Mouse (Mus musculus) lung, postnatal 0 days (tissue): ENCODE measurements around the gene Cacna1g. TPM values are rescaled to one million over a fixed set of nuclear protein-coding genes. Genes with fewer than 3 reads are reported as not detected.

Experiments
- ATAC-seq: fragments of 200-750 bp; cut with Nextera tagmentation; 2 replicates; pipeline ENCODE4 v1.8.0; 2017; ENCODE audit warnings: moderate library complexity
- DNase-seq: peaks from one replicate; pipeline ENCODE4 v3.0.0-alpha.2; 2016; ENCODE audit warnings: low spot score
- H3K27ac ChIP-seq: fragments of 300-500 bp; sonication (generic); 2 replicates; pipeline ENCODE4 v1.5.1; 2014; ENCODE audit warnings: antibody characterized with exemption, mild to moderate bottlenecking, low read length, mixed read lengths
- H3K27me3 ChIP-seq: fragments of 300-500 bp; sonication (generic); replicated peaks from 2 replicates; pipeline ENCODE4 v1.6.1; 2014; ENCODE audit warnings: low read length, mixed read lengths; ENCODE audit not compliant: insufficient read depth
- H3K36me3 ChIP-seq: fragments of 300-500 bp; sonication (generic); 2 replicates; pipeline ENCODE4 v1.6.1; 2014; ENCODE audit warnings: low read length, mixed read lengths; ENCODE audit not compliant: insufficient read depth
- H3K4me1 ChIP-seq: fragments of 300-500 bp; sonication (generic); 2 replicates; pipeline ENCODE4 v1.6.1; 2014; ENCODE audit warnings: antibody characterized with exemption, low read depth, low read length, mixed read lengths; ENCODE audit not compliant: insufficient read depth
- H3K4me2 ChIP-seq: fragments of 300-500 bp; sonication (generic); replicated peaks from 2 replicates; pipeline ENCODE4 v1.6.1; 2014; ENCODE audit warnings: low read depth, mild to moderate bottlenecking, low read length, moderate library complexity, mixed read lengths
- H3K4me3 ChIP-seq: fragments of 300-500 bp; sonication (generic); 2 replicates; pipeline ENCODE4 v1.5.1; 2014; ENCODE audit warnings: low read depth, low read length
- H3K9ac ChIP-seq: fragments of 300-500 bp; sonication (generic); replicated peaks from 2 replicates; pipeline ENCODE4 v1.6.1; 2014; ENCODE audit warnings: low read depth, mild to moderate bottlenecking
- H3K9me3 ChIP-seq: fragments of 300-500 bp; sonication (generic); 2 replicates; pipeline ENCODE4 v1.6.1; 2016; ENCODE audit warnings: low read length, mixed read lengths
- CTCF ChIP-seq: IDR thresholded peaks from 2 replicates; pipeline ENCODE4 v1.5.1; 2016; ENCODE audit warnings: antibody characterized with exemption, mild to moderate bottlenecking
- EP300 ChIP-seq: IDR thresholded peaks from 2 replicates; pipeline ENCODE4 v1.6.1; 2016; ENCODE audit warnings: antibody characterized with exemption, mild to moderate bottlenecking, control low read depth
- WGBS: fragments of 180-500 bp; shearing (Covaris S2); extraction: QIAGEN DNeasy Blood & Tissue Kit; methylation state at CpG from one replicate; pipeline ENCODE4 v1.1.7; 2014; 5-methylcytosine and 5-hydroxymethylcytosine counted together
- polyA plus RNA-seq: library from polyadenylated mRNA; unstranded; fragments of >200 nt; fragmentation: Nextera tagmentation; extraction: Ambion mirVana; gene quantifications from 2 replicates; pipeline ENCODE4 v1.2.1, GENCODE M21; 2015

Cacna1g gene
- polyA plus RNA-seq, 1 experiment from 2014 or later: 1.4 TPM

DNA sequence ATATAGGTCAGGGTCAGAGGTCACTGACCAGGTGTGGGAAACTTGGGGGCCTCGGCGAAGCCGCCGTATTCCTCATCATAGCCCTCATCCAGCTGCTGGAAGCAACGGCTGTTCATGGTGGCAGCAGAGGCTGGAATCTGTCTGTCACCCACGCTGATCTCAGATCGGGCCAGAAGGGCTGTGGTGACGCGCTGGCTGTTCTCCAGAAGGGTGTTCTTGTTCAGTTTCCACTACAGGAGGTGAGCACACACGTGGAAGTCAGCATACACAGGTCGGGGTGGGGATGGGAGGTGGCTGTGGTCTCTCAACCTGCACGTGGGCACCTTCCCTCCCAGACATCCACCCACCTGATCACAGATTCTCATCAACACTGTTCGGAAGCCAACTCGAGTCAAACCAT is 9.9 kb upstream of the Cacna1g start:
- 75% methylated on average over 14 of the region's 14 CpGs for WGBS
- Histone ChIP-seq H3K9me3 (no peaks in the 10 kb centered on the region), H3K27ac (no peak overlapping the region), H3K9ac (no peak overlapping the region), H3K4me3 (no peak overlapping the region), H3K36me3 (no peaks in the 10 kb centered on the region), H3K4me2 (no peak overlapping the region), H3K4me1 (no peaks in the 10 kb centered on the region), H3K27me3 (0 out of 2 replicates have a peak, but pooled peaks cover 3% of the 10 kb centered on the region)
- ATAC-seq: no peak
- no peak for DNase-seq
- TF ChIP-seq EP300: no peak
- TF ChIP-seq CTCF: no peak

DNA sequence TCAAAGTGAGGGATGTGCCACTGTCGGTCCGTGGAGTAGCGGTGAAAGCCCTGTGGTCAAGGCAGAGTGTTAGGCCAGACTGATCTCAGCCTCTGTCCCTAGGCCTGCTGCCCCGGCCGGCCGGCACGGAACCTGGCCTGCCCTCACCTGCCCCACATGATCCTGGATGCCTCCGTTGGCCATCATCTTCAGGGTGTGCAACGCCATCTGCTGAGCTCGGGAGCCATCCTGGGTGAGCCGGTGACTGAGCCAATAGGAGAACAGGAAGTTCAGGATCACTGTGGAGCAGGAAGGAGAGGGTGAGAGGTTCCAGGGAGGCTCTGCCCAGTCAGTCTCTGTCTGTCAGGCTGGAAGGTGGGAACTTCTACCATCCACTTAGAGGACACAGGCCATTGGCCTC is 9.4 kb upstream of the Cacna1g start:
- DNase-seq (no peak), ATAC-seq (no peak)
- no peak for TF ChIP-seq EP300
- TF ChIP-seq CTCF: no peak
- 0 out of 2 replicates have a peak, but pooled peaks cover 3% of the 10 kb centered on the region for H3K27me3 ChIP-seq
- no peaks in the 10 kb centered on the region for H3K9me3 ChIP-seq
- no peak overlapping the region for H3K4me3 ChIP-seq
- no peaks in the 10 kb centered on the region for H3K4me1 ChIP-seq
- no peak overlapping the region for H3K4me2 ChIP-seq
- H3K36me3 ChIP-seq: no peaks in the 10 kb centered on the region
- no peak overlapping the region for H3K27ac ChIP-seq
- 77% methylated on average over 11 of the region's 11 CpGs for WGBS
- no peak overlapping the region for H3K9ac ChIP-seq

DNA sequence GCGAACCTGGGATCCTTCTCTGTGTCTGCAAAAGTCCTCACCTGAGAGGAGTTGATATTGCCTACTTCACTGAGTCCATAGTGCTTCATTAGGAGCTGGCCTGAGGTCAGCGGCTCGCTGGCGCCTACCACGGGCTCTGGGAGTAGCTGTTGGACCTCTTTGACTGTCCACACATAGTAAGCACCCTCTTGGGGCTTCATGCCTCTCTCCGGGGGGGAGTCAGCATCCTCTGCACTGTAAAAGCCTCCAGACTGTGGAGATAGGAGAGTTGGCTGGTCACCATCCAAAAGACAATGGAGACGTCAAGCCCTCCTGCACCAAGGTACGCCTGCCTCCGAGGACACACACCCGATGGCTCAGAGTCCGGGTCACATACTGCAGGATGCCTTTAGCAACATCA is 8.7 kb upstream of the Cacna1g start:
- H3K9me3 ChIP-seq: no peaks in the 10 kb centered on the region
- ATAC-seq (no peak), DNase-seq (no peak)
- H3K27me3 ChIP-seq: 0 out of 2 replicates have a peak, but pooled peaks cover 3% of the 10 kb centered on the region
- WGBS: 85% methylated on average over 11 of the region's 11 CpGs
- no peaks in the 10 kb centered on the region for H3K4me1 ChIP-seq
- H3K9ac ChIP-seq: no peak overlapping the region
- no peak overlapping the region for H3K4me3 ChIP-seq
- no peak for TF ChIP-seq EP300
- TF ChIP-seq CTCF: no peak
- no peak overlapping the region for H3K27ac ChIP-seq
- H3K4me2 ChIP-seq: no peak overlapping the region
- no peaks in the 10 kb centered on the region for H3K36me3 ChIP-seq

DNA sequence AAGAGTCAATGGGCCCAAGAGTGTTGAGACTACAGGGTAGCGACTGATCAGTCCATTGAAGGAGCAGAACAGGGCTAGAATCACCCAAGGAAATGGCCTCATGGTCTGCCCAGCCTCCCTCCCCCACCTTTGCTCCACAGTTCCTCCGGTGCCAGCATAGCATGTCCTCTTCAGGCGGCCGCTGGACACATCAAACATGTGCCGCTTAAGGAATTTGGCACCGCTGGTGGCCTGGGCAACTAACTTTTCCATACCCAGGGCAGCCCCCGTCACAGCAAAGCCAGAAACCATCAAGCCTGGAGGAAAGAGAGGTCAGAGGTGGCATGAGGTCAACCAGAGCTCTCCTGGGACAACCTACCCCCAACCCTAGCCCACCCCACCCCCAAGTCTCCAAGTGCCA is 8.0 kb upstream of the Cacna1g start:
- no peaks in the 10 kb centered on the region for H3K4me1 ChIP-seq
- WGBS: 86% methylated on average over 7 of the region's 7 CpGs
- H3K27ac ChIP-seq: no peak overlapping the region
- no peak for ATAC-seq
- TF ChIP-seq CTCF: no peak
- TF ChIP-seq EP300: no peak
- H3K36me3 ChIP-seq: no peaks in the 10 kb centered on the region
- H3K4me3 ChIP-seq: no peak overlapping the region
- 0 out of 2 replicates have a peak, but pooled peaks cover 3% of the 10 kb centered on the region for H3K27me3 ChIP-seq
- H3K4me2 ChIP-seq: no peak overlapping the region
- no peak overlapping the region for H3K9ac ChIP-seq
- H3K9me3 ChIP-seq: no peaks in the 10 kb centered on the region
- no peak for DNase-seq

DNA sequence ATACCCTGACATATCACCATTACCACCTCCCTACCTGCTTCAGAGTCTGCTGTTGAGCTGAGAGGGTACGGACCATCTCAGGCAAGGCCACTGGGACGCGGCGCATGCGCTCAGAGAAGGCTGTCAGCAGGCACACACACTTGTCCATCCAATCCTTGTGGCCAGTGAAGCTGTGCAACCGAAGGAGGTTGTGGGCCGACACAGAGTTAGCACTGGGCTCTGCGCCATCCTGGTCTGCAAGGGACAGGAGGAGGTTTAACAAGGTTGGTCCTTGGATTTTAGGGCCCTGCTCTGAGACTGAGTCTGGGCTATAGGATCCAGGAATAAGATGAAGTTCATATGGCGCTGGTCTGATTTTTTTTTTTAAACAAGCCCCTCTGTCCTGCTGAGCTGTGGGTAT is 6.4 kb upstream of the Cacna1g start:
- 88% methylated on average over 9 of the region's 9 CpGs for WGBS
- no peak overlapping the region for H3K9ac ChIP-seq
- no peak for DNase-seq
- TF ChIP-seq EP300 (no peak), CTCF (no peak)
- H3K4me1 ChIP-seq: no peaks in the 10 kb centered on the region
- no peak overlapping the region for H3K4me2 ChIP-seq
- ATAC-seq: no peak
- no peaks in the 10 kb centered on the region for H3K36me3 ChIP-seq
- no peak overlapping the region for H3K4me3 ChIP-seq
- 0 out of 2 replicates have a peak, but pooled peaks cover 6% of the 10 kb centered on the region for H3K27me3 ChIP-seq
- H3K9me3 ChIP-seq: no peaks in the 10 kb centered on the region
- no peak overlapping the region for H3K27ac ChIP-seq

DNA sequence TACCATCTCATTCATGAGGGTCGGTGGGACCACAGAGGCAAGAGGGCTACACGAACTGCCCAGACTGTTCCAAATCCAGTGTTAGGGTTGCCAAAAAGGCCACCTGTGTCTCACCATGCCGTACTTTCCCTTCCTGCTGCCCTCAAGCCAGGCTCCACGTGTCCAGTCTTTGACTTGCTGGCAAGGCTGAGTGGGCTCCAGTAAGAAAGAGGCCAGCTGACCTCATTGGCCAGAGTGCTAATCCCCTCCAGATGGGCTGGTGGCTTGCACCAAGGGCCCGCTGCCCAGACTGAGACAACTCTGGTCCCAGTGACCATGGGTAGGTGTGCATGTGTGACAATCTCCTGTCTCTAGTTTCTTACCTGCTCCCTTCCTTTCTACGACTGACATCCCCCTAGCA is 3.7 kb upstream of the Cacna1g start:
- no peak overlapping the region for H3K4me3 ChIP-seq

DNA sequence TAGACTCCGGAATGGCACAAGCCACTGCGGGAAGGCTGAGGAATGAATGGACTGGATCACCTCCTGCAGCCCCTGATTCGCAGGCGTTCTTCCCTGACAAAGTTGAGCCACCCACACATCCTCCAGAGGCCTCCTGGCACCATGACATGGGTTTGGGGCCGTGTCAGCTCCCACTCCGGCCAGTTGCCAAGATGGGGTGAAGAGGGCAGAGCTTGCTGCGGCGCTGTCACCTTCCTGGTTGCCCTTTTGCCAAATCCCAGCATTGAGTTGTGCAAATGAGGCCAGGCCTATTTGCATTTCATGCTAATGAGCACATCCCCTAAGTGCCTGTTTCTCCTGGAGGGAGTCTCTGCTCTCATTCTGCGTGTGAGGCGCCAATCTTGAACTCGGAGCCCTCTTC is 1.7 kb upstream of the Cacna1g start:
- H3K9ac ChIP-seq: no peak overlapping the region
- peaks cover 12% of the 10 kb centered on the region for H3K4me1 ChIP-seq
- no peak for DNase-seq
- no peak overlapping the region for H3K4me3 ChIP-seq
- H3K4me2 ChIP-seq: no peak overlapping the region
- no peak for ATAC-seq
- TF ChIP-seq EP300: no peak
- TF ChIP-seq CTCF: no peak
- 19% methylated on average over 11 of the region's 11 CpGs for WGBS
- H3K27ac ChIP-seq: no peak overlapping the region
- H3K27me3 ChIP-seq: peaks cover 20% of the 10 kb centered on the region
- no peaks in the 10 kb centered on the region for H3K9me3 ChIP-seq
- H3K36me3 ChIP-seq: no peaks in the 10 kb centered on the region

More for the DNA sequence above, 3.7 kb upstream of the Cacna1g start:
- H3K9ac ChIP-seq: no peak overlapping the region
- no peak overlapping the region for H3K27ac ChIP-seq
- H3K4me1 ChIP-seq: peaks cover 12% of the 10 kb centered on the region
- H3K27me3 ChIP-seq: peaks cover 16% of the 10 kb centered on the region
- no peak overlapping the region for H3K4me2 ChIP-seq
- no peak for DNase-seq
- 71% methylated on average over 6 of the region's 6 CpGs for WGBS
- ATAC-seq: no peak
- H3K36me3 ChIP-seq: no peaks in the 10 kb centered on the region
- H3K9me3 ChIP-seq: no peaks in the 10 kb centered on the region
- no peak for TF ChIP-seq CTCF
- no peak for TF ChIP-seq EP300
